8 mouse cellular contexts compared by ENCODE assay signal in the genomic region with DNA sequence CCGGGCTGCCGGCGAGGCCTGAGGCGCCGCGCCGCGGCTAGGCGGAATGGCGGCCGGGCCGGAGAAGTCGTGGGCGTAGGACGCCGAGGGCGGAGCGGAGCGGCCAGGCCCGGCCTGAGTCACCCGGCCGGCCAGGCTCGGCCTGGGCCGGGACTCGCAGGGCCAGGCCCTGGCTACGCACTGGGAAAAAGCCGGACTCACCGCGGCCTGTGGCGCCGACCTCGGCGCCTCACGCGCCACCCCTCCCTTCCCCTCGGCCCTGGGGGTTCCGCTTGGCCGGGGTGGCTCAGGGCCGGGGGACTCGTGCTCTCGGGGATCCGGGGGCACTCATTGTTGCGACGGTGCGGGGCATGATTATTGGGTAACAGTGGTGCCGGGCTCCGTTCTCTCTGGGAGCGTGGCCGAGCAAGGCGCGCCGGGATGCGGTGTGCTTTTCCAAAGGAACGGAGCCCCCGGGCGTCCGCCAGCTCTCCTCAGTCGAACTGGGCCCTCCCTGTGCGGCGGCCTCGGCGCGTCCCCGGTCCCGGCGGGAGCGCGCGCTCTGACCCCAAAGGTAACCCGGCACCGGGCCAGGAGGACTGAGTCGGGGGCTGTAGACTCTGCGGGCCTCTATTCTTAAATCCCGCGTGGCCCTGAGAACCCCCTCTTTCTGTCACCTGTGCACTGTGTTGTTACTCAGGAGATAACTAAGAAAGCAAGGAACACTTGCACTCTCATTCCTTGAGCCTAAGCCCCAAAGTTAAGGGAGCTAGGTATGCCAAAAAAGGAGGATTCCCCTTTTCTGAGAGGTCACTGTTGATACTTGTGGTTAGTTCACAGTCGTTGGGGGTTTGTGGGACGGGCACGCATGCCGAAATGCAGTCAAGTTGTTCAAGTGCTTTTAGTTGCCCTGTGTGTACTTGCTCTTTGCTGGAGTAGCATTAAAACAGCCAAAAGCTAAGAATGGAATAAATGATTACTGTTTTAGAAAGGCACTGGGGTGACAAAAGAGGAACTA. TPM values are rescaled to one million over a fixed set of nuclear protein-coding genes. Genes with fewer than 3 reads are reported as not detected.
DNase-seq lines count a peak whose midpoint lies in the region; ATAC-seq and TF ChIP-seq lines count a peak whose summit lies in the region.

No protein-coding gene starts in this region.

- TF ChIP-seq CTCF in E14TG2a.4 (conservative IDR thresholded peaks at IDR 0.05; ENCODE audit: low read length), result no peak
- TF ChIP-seq CTCF in lung, adult 2 months (IDR thresholded peaks at IDR 0.05; ENCODE audit: insufficient read depth, low read length), result no peak

- H3K9me3 ChIP-seq in E14TG2a.4 (ENCODE audit: low read length), result no peaks in the 10 kb centered on the region
- no peaks in the 10 kb centered on the region for H3K9me3 ChIP-seq in forebrain, embryonic 12.5 days
- no peaks in the 10 kb centered on the region for H3K9me3 ChIP-seq in neural tube, embryonic 15.5 days (replicated peaks)

- H3K27me3 ChIP-seq in E14TG2a.4 (ENCODE audit: insufficient read depth, low read length), result no peaks in the 10 kb centered on the region
- H3K27me3 ChIP-seq in forebrain, embryonic 12.5 days, result no peaks in the 10 kb centered on the region
- H3K27me3 ChIP-seq in neural tube, embryonic 15.5 days (replicated peaks), result no peaks in the 10 kb centered on the region

- peak; percentile 80 for ATAC-seq in forebrain, embryonic 12.5 days (ENCODE audit: low FRiP score)
- peak; percentile 78 for ATAC-seq in neural tube, embryonic 15.5 days (ENCODE audit: low FRiP score)

- peak; percentile 39 for DNase-seq in c-Kit-positive CD71-positive TER-119-negative erythroid progenitor cells, embryonic 14.5 days (ENCODE audit: low read depth)
- peak; percentile 74 to 80 for DNase-seq in heart, postnatal 10 days
- DNase-seq in kidney, postnatal 4 days, result peak; percentile 79 to 86
- DNase-seq in lung, adult 2 months, result peak; percentile 75
- peak; percentile 47 to 53 for DNase-seq in thymus, adult 18-20 months

- TF ChIP-seq POLR2A in lung, adult 2 months (IDR thresholded peaks at IDR 0.05; ENCODE audit: borderline replicate concordance, extremely low read depth, low read depth, low read length), result peak; percentile 36; the same call in 1 of the 2 replicates

- WGBS in forebrain, embryonic 12.5 days, result under 1% methylated on average over 79 of the region's 79 CpGs
- WGBS in lung, adult 2 months, result under 1% methylated on average over 70 of the region's 79 CpGs
- under 1% methylated on average over 65 of the region's 79 CpGs for WGBS in neural tube, embryonic 15.5 days

- H3K9ac ChIP-seq in forebrain, embryonic 12.5 days, result peak overlapping the region; percentile 99
- H3K9ac ChIP-seq in neural tube, embryonic 15.5 days (replicated peaks), result peak overlapping the region; percentile 99

- H3K36me3 ChIP-seq in E14TG2a.4 (ENCODE audit: insufficient read depth, low read length), result no peaks in the 10 kb centered on the region
- H3K36me3 ChIP-seq in forebrain, embryonic 12.5 days (replicated peaks), result no peaks in the 10 kb centered on the region
- H3K36me3 ChIP-seq in neural tube, embryonic 15.5 days, result no peaks in the 10 kb centered on the region

- peak overlapping the region; percentile 69 for H3K4me2 ChIP-seq in forebrain, embryonic 12.5 days
- peak overlapping the region; percentile 81 for H3K4me2 ChIP-seq in neural tube, embryonic 15.5 days

- peaks cover 33% of the 10 kb centered on the region for H3K4me1 ChIP-seq in E14TG2a.4 (replicated peaks; ENCODE audit: low read depth, low read length)
- peaks cover 26% of the 10 kb centered on the region for H3K4me1 ChIP-seq in forebrain, embryonic 12.5 days
- peaks cover 16% of the 10 kb centered on the region for H3K4me1 ChIP-seq in lung, adult 2 months (ENCODE audit: control insufficient read depth, insufficient read depth, low read length)
- H3K4me1 ChIP-seq in neural tube, embryonic 15.5 days, result peaks cover 32% of the 10 kb centered on the region

- peak overlapping the region; percentile 99 for H3K27ac ChIP-seq in forebrain, embryonic 12.5 days
- H3K27ac ChIP-seq in neural tube, embryonic 15.5 days (replicated peaks), result peak overlapping the region; percentile 93

- intact Hi-C loops in heart, postnatal 10 days (cut with DNase I), result loop anchor here (5.0 kb wide), 3 partner anchors 67 to 142 kb away; a partner anchor contains a TSS

- H3K4me3 ChIP-seq in E14TG2a.4 (replicated peaks; ENCODE audit: low read length), result peak overlapping the region; percentile 95
- H3K4me3 ChIP-seq in forebrain, embryonic 12.5 days (replicated peaks), result peak overlapping the region; percentile 99
- peak overlapping the region; percentile 90 for H3K4me3 ChIP-seq in lung, adult 2 months (replicated peaks; ENCODE audit: extremely low read depth, low read depth, low read length)
- peak overlapping the region; percentile 98 for H3K4me3 ChIP-seq in neural tube, embryonic 15.5 days (replicated peaks)

RNA-seq across cellular contexts. Expression of a gene that starts 1.7 kb away (rescaled TPM):
- polyA plus RNA-seq in forebrain, embryonic 12.5 days (2016; fragmentation: Nextera tagmentation; extraction: Ambion mirVana), result 213 and 214 TPM in 2 replicates
- 10 to 100 TPM; 77.6 to 80.3 TPM for total RNA-seq in heart, postnatal 10 days (2021)
- polyA plus RNA-seq in lung, adult 2 months (2012; rRNA removed), result 16.4 and 20.6 TPM in 2 replicates
- 113 and 126 TPM in 2 replicates for polyA plus RNA-seq in neural tube, embryonic 15.5 days (2015; fragmentation: Nextera tagmentation; extraction: Ambion mirVana)

Comparison
In these comparisons a context has a peak if more than half of its experiments do, and no peak if none do; other contexts are left out.
1. Peak in every context shown above with its lines: DNase-seq, ATAC-seq, H3K4me3 ChIP-seq and H3K27ac ChIP-seq.